8 mouse cellular contexts compared by ENCODE assay signal in the genomic region with DNA sequence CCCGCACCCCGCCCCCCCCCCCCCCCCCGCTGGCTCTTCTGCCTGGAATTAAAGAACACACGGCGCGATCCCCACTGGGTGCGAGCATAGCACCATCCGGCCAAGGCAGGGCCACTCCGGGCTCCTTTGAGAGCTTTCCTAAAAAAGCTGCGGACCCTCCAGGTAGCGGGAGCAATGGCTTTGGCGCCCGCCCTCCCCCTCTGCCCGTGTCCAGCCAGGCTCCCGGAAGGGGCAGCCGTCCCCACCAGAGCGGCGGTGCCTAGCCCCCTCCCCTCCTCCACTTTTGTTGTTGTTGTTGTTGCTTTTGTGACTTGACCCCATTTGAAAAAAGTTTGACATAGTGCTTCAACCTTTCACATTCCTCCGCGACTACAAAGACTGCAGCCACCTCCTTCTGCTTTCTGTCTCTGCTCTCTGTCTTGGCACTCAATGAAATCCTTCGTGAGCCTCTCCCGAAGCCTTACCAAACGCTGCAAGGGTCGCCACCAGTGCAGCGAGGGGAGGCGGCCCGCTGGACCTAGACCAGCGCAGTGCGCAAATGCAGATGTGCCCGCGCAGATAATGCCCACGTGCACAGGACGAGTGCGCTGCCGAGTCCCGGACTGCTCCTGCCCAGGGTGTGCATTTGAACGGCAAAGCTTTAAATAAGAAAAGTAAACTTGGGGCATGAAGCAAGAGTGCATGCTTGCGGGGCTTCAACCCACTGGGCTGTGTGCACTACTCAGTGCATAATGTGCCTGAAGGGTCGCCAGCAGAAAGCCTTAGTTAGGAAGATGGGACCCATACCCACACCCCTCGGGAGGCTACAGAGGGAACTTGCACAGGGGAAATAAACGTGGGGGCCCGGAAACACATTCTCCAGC.
DNase-seq lines count a peak whose midpoint lies in the region; ATAC-seq and TF ChIP-seq lines count a peak whose summit lies in the region.
"Had no signal": no experiment of that assay in that cellular context is flagged by ENCODE, and none has a peak within 500 bp of the region (broad histone marks: within the 10 kb centered on the region; RNA-seq: fewer than 3 reads in every experiment).

No protein-coding gene starts in this region.

- no peak for TF ChIP-seq EP300 in liver, postnatal 0 days (IDR thresholded peaks at IDR 0.05; ENCODE audit: low read depth)

- TF ChIP-seq POLR2A in testis, adult 2 months (IDR thresholded peaks at IDR 0.05; ENCODE audit: control insufficient read depth, low read depth, low read length) = no peak

- no peaks in the 10 kb centered on the region for H3K36me3 ChIP-seq in testis, adult 2 months (ENCODE audit: control insufficient read depth, insufficient read depth, low read length)
- no peaks in the 10 kb centered on the region for H3K36me3 ChIP-seq in liver, postnatal 0 days (replicated peaks; ENCODE audit: insufficient read depth, low read length)

- no peak overlapping the region for H3K27ac ChIP-seq in testis, adult 2 months (ENCODE audit: control insufficient read depth, insufficient read depth, low read depth, low read length)
- no peak overlapping the region for H3K27ac ChIP-seq in liver, postnatal 0 days (ENCODE audit: low read depth)

- peak overlapping the region; percentile 26; the same call in 1 of the 2 replicates for H3K4me2 ChIP-seq in liver, postnatal 0 days (ENCODE audit: low read depth, low read length)

- H3K9ac ChIP-seq in liver, postnatal 0 days (replicated peaks) = no peak overlapping the region

- ATAC-seq in liver, postnatal 0 days = no peak
- no peak for ATAC-seq in CD4-positive, CD25-positive, alpha-beta regulatory T cell, adult 4 months

- DNase-seq in testis, postnatal 10 days (ENCODE audit: low spot score) = no peak
- peak; percentile 1 for DNase-seq in forelimb bud, embryonic 11.5 days (ENCODE audit: low read depth, low spot score)
- DNase-seq in liver, postnatal 0 days = no peak
- no peak for DNase-seq in spleen, postnatal 14 days (ENCODE audit: low spot score in 2 of 2)
- no peak for DNase-seq in lung, adult 18-20 months

- no peaks in the 10 kb centered on the region for H3K27me3 ChIP-seq in testis, adult 2 months (ENCODE audit: control insufficient read depth, insufficient read depth, low read length)
- peaks cover 14% of the 10 kb centered on the region for H3K27me3 ChIP-seq in liver, postnatal 0 days (ENCODE audit: insufficient read depth, low read length)

- H3K4me3 ChIP-seq in testis, adult 2 months (ENCODE audit: control insufficient read depth, low read depth, low read length) = peak overlapping the region; percentile 27
- H3K4me3 ChIP-seq in liver, postnatal 0 days (ENCODE audit: low read depth, low read length) = no peak overlapping the region
- H3K4me3 ChIP-seq: erythroblast, embryonic 14.5 days had no signal

- TF ChIP-seq CTCF in testis, adult 2 months (IDR thresholded peaks at IDR 0.05; ENCODE audit: control insufficient read depth, insufficient read depth, insufficient replicate concordance, low read depth, low read length) = no peak
- TF ChIP-seq CTCF in liver, postnatal 0 days (IDR thresholded peaks at IDR 0.05; ENCODE audit: low read depth) = no peak

- 21% methylated on average over 37 of the region's 42 CpGs for WGBS in liver, postnatal 0 days (ENCODE audit: insufficient replicate concordance)

- no peaks in the 10 kb centered on the region for H3K9me3 ChIP-seq in liver, postnatal 0 days (ENCODE audit: low read length)

- peaks cover 9% of the 10 kb centered on the region for H3K4me1 ChIP-seq in testis, adult 2 months (ENCODE audit: control insufficient read depth, insufficient read depth, low read length)
- H3K4me1 ChIP-seq in liver, postnatal 0 days (ENCODE audit: insufficient read depth) = no peaks in the 10 kb centered on the region
